Mouse (Mus musculus) MEL (cell line): ENCODE measurements around the gene St6galnac5. TPM values are rescaled to one million over a fixed set of nuclear protein-coding genes. Genes with fewer than 3 reads are reported as not detected.

ENCODE experiments used
- DNase-seq: peaks from one replicate; pipeline ENCODE4 v3.0.0; 2011; ENCODE audit warnings: low read depth, low spot score
- H3K27ac ChIP-seq: 2 replicates; pipeline ENCODE4 v1.5.1; 2012; ENCODE audit warnings: low read depth, mild to moderate bottlenecking, control low read depth, low read length, moderate library complexity; ENCODE audit not compliant: control insufficient read depth
- H3K27me3 ChIP-seq, 2 experiments: fragments of 150-350 bp in 1 of 2; sonication (generic) in 1 of 2; 2 replicates each; pipeline ENCODE4 v1.6.1; 2012; ENCODE audit warnings: low read length in 2 of 2, mild to moderate bottlenecking in 2 of 2, improper control_type of control experiment in 1 of 2, moderate library complexity in 1 of 2; ENCODE audit not compliant: insufficient read depth in 2 of 2, control insufficient read depth in 1 of 2
- H3K36me3 ChIP-seq, 2 experiments: 2 replicates each; pipeline ENCODE4 v1.6.1; 2012 to 2014; ENCODE audit warnings: low read length in 2 of 2, improper control_type of control experiment in 1 of 2, inconsistent platforms in 1 of 2, mild to moderate bottlenecking in 1 of 2; ENCODE audit not compliant: insufficient read depth in 2 of 2, control insufficient read depth in 1 of 2
- H3K4me1 ChIP-seq, 2 experiments: fragments of 150-350 bp in 1 of 2; sonication (generic) in 1 of 2; 2 replicates each; pipeline ENCODE4 v1.6.1; 2012; ENCODE audit warnings: low read length in 2 of 2, improper control_type of control experiment in 1 of 2, mild to moderate bottlenecking in 1 of 2; ENCODE audit not compliant: insufficient read depth in 2 of 2, control insufficient read depth in 1 of 2
- H3K4me3 ChIP-seq, 2 experiments: fragments of 150-350 bp in 1 of 2; sonication (generic) in 1 of 2; 2 replicates each; pipeline ENCODE4 v1.5.1; 2012; ENCODE audit warnings: low read depth in 2 of 2, low read length in 2 of 2, mild to moderate bottlenecking in 2 of 2, moderate library complexity in 2 of 2, control low read depth in 1 of 2, improper control_type of control experiment in 1 of 2; ENCODE audit not compliant: control insufficient read depth in 1 of 2, insufficient read depth in 1 of 2
- H3K79me2 ChIP-seq: 2 replicates; pipeline ENCODE4 v1.6.1; 2012; ENCODE audit warnings: mild to moderate bottlenecking, low read length, moderate library complexity; ENCODE audit not compliant: control insufficient read depth, poor library complexity, insufficient read depth
- H3K9ac ChIP-seq: 2 replicates; pipeline ENCODE4 v1.6.1; 2012; ENCODE audit warnings: low read depth, mild to moderate bottlenecking, control low read depth, low read length, moderate library complexity; ENCODE audit not compliant: control insufficient read depth, poor library complexity, severe bottlenecking
- H3K9me3 ChIP-seq: fragments of 150-350 bp; sonication (generic); replicated peaks from 2 replicates; pipeline ENCODE4 v1.6.1; 2012; ENCODE audit warnings: mild to moderate bottlenecking, low read length, improper control_type of control experiment, moderate library complexity; ENCODE audit not compliant: insufficient read depth
- CHD1 ChIP-seq: IDR thresholded peaks from 2 replicates; pipeline ENCODE4 v1.6.1; 2012; ENCODE audit warnings: low read depth, mild to moderate bottlenecking, inconsistent platforms, low read length, improper control_type of control experiment
- CTCF ChIP-seq, 3 experiments: IDR thresholded peaks in 2 of 3; conservative IDR thresholded peaks in 1 of 3; 2 replicates each; pipeline ENCODE4 v1.5.1; 2011 to 2012; ENCODE audit warnings: low read length in 3 of 3, low read depth in 2 of 3, mild to moderate bottlenecking in 2 of 3, improper control_type of control experiment in 1 of 3, inconsistent platforms in 1 of 3, mixed read lengths in 1 of 3, moderate library complexity in 1 of 3; ENCODE audit not compliant: control insufficient read depth in 1 of 3, insufficient read depth in 1 of 3, poor library complexity in 1 of 3, severe bottlenecking in 1 of 3
- ELF1 ChIP-seq: IDR thresholded peaks from 2 replicates; pipeline ENCODE4 v1.6.1; 2014; ENCODE audit warnings: low read depth, mild to moderate bottlenecking, inconsistent platforms, low read length, improper control_type of control experiment, moderate library complexity
- EP300 ChIP-seq, 2 experiments: IDR thresholded peaks; 2 replicates each; pipeline ENCODE4 v1.6.1; 2011; ENCODE audit warnings: improper control_type of control experiment in 2 of 2, low read length in 2 of 2, low read depth in 1 of 2, mild to moderate bottlenecking in 1 of 2
- ETS1 ChIP-seq: IDR thresholded peaks from 2 replicates; pipeline ENCODE4 v1.6.1; 2012; ENCODE audit warnings: low read depth, mild to moderate bottlenecking, inconsistent platforms, low read length, improper control_type of control experiment, moderate library complexity
- GABPA ChIP-seq: IDR thresholded peaks from 2 replicates; pipeline ENCODE4 v1.6.1; 2012; ENCODE audit warnings: low read depth, mild to moderate bottlenecking, inconsistent platforms, low read length, improper control_type of control experiment, moderate library complexity
- HCFC1 ChIP-seq: IDR thresholded peaks from 2 replicates; pipeline ENCODE4 v1.6.1; 2012; ENCODE audit warnings: low read depth, mild to moderate bottlenecking, inconsistent platforms, low read length, improper control_type of control experiment, moderate library complexity
- KAT2A ChIP-seq: conservative IDR thresholded peaks from 2 replicates; pipeline ENCODE4 v1.6.1; 2012; ENCODE audit warnings: low read depth, low read length, improper control_type of control experiment, inconsistent platforms
- MAFK ChIP-seq: IDR thresholded peaks from 2 replicates; pipeline ENCODE4 v1.6.1; 2011; ENCODE audit warnings: low read depth, mild to moderate bottlenecking, low read length, improper control_type of control experiment, borderline replicate concordance
- MEF2A ChIP-seq: IDR thresholded peaks from 2 replicates; pipeline ENCODE4 v1.6.1; 2014; ENCODE audit warnings: low read depth, mild to moderate bottlenecking, inconsistent platforms, low read length, improper control_type of control experiment; ENCODE audit not compliant: poor library complexity, insufficient replicate concordance, severe bottlenecking; ENCODE audit errors: extremely low read depth
- MYB ChIP-seq: IDR thresholded peaks from 2 replicates; pipeline ENCODE4 v1.6.1; 2011; ENCODE audit warnings: mild to moderate bottlenecking, low read depth, low read length, improper control_type of control experiment
- MYC ChIP-seq: IDR thresholded peaks from 2 replicates; pipeline ENCODE4 v1.6.1; 2011; ENCODE audit warnings: low read depth, mild to moderate bottlenecking, low read length, improper control_type of control experiment, moderate library complexity
- NELFE ChIP-seq: IDR thresholded peaks from 2 replicates; pipeline ENCODE4 v1.6.1; 2011; ENCODE audit warnings: low read depth, low read length, improper control_type of control experiment
- NRF1 ChIP-seq: IDR thresholded peaks from 2 replicates; pipeline ENCODE4 v1.6.1; 2014; ENCODE audit warnings: low read depth, mild to moderate bottlenecking, inconsistent platforms, low read length, improper control_type of control experiment, moderate library complexity; ENCODE audit not compliant: poor library complexity, insufficient read depth, severe bottlenecking
- POLR2A ChIP-seq, 2 experiments: IDR thresholded peaks; 2 replicates each; pipeline ENCODE4 v1.6.1; 2011 to 2012; ENCODE audit warnings: low read length in 2 of 2, mild to moderate bottlenecking in 2 of 2, control low read depth in 1 of 2, improper control_type of control experiment in 1 of 2, low read depth in 1 of 2, moderate library complexity in 1 of 2; ENCODE audit not compliant: control insufficient read depth in 1 of 2, insufficient read depth in 1 of 2, poor library complexity in 1 of 2
- POLR2AphosphoS5 ChIP-seq: IDR thresholded peaks from 2 replicates; pipeline ENCODE4 v1.6.1; 2012; ENCODE audit warnings: low read depth, borderline replicate concordance, mild to moderate bottlenecking, inconsistent platforms, low read length, moderate library complexity, mixed read lengths
- RCOR1 ChIP-seq: IDR thresholded peaks from 2 replicates; pipeline ENCODE4 v1.6.1; 2012; ENCODE audit warnings: low read depth, mild to moderate bottlenecking, inconsistent platforms, low read length, improper control_type of control experiment
- SIN3A ChIP-seq: IDR thresholded peaks from 2 replicates; pipeline ENCODE4 v1.6.1; 2012; ENCODE audit warnings: low read length, improper control_type of control experiment, inconsistent platforms
- TAL1 ChIP-seq: IDR thresholded peaks from 2 replicates; pipeline ENCODE4 v1.6.1; 2012; ENCODE audit warnings: mild to moderate bottlenecking, inconsistent platforms, low read length, moderate library complexity, mixed read lengths
- UBTF ChIP-seq: IDR thresholded peaks from 2 replicates; pipeline ENCODE4 v1.6.1; 2012; ENCODE audit warnings: low read depth, mild to moderate bottlenecking, inconsistent platforms, low read length, improper control_type of control experiment, moderate library complexity, borderline replicate concordance; ENCODE audit not compliant: insufficient read depth
- USF1 ChIP-seq: IDR thresholded peaks from 2 replicates; pipeline ENCODE4 v1.6.1; 2014; ENCODE audit warnings: low read depth, mild to moderate bottlenecking, inconsistent platforms, low read length, improper control_type of control experiment, moderate library complexity
- ZC3H11A ChIP-seq: IDR thresholded peaks from 2 replicates; pipeline ENCODE4 v1.6.1; 2012; ENCODE audit warnings: low read depth, mild to moderate bottlenecking, inconsistent platforms, low read length, improper control_type of control experiment
- ZMIZ1 ChIP-seq: IDR thresholded peaks from 2 replicates; pipeline ENCODE4 v1.6.1; 2012; ENCODE audit warnings: low read depth, mild to moderate bottlenecking, inconsistent platforms, low read length, improper control_type of control experiment, moderate library complexity
- polyA plus RNA-seq, 2 experiments: library from polyadenylated mRNA; stranded (reverse) in 1 of 2; unstranded in 1 of 2; fragments of >175 nt in 1 of 2; fragments of >200 nt in 1 of 2; gene quantifications; 2 replicates each; pipeline versions ENCODE4 v1.2.1 to v1.2.4; 2012; ENCODE audit warnings: low replicate concordance in 2 of 2, low read depth in 1 of 2; ENCODE audit not compliant: insufficient read length in 2 of 2, insufficient read depth in 1 of 2, missing spikeins in 1 of 2
- total RNA-seq: library from RNA; depleted of rRNA; stranded (reverse); fragments of 300-350 nt; gene quantifications from 2 replicates; pipeline ENCODE4 v1.2.3, GENCODE M21; 2012

The St6galnac5 gene
- total and polyA plus RNA-seq, 3 experiments, result not detected

GRCm38 (mm10) chr3:152866035-152866965 lies 115.7 kb downstream of the St6galnac5 start:
- no peaks in the 10 kb centered on the region for H3K36me3 ChIP-seq
- no peak for DNase-seq
- TF ChIP-seq CTCF (IDR thresholded peaks at IDR 0.05 in 2 of 3, conservative IDR thresholded peaks at IDR 0.05 in 1 of 3; ENCODE audit: control insufficient read depth in 1 of 3, insufficient read depth in 1 of 3, low read depth in 2 of 3, low read length in 3 of 3, poor library complexity in 1 of 3, severe bottlenecking in 1 of 3), result no peak
- TF ChIP-seq HCFC1, result no peak
- no peak for TF ChIP-seq RCOR1
- TF ChIP-seq MAFK, result no peak
- no peak for TF ChIP-seq ZC3H11A
- no peak for TF ChIP-seq ETS1
- no peak for TF ChIP-seq POLR2A (IDR thresholded peaks at IDR 0.05; ENCODE audit: control insufficient read depth in 1 of 2, insufficient read depth in 1 of 2, low read depth in 1 of 2, low read length in 2 of 2, poor library complexity in 1 of 2)
- TF ChIP-seq UBTF, result no peak
- no peak for TF ChIP-seq ELF1
- TF ChIP-seq NRF1, result no peak
- no peak for TF ChIP-seq TAL1
- no peak for TF ChIP-seq EP300 (IDR thresholded peaks at IDR 0.05; ENCODE audit: low read depth in 1 of 2, low read length in 2 of 2)
- TF ChIP-seq KAT2A, result no peak
- TF ChIP-seq USF1, result no peak
- H3K4me3 ChIP-seq, result no peak overlapping the region
- H3K27ac ChIP-seq, result no peak overlapping the region
- H3K79me2 ChIP-seq, result no peaks in the 10 kb centered on the region
- peaks cover 9 to 10% of the 10 kb centered on the region in 2 experiments for H3K27me3 ChIP-seq
- H3K9me3 ChIP-seq, result no peaks in the 10 kb centered on the region
- H3K9ac ChIP-seq, result no peak overlapping the region
- no peaks in the 10 kb centered on the region for H3K4me1 ChIP-seq

- H3K36me3 ChIP-seq, result no peaks in the 10 kb centered on the region
- H3K79me2 ChIP-seq, result no peaks in the 10 kb centered on the region
- H3K27ac ChIP-seq, result no peak overlapping the region
- TF ChIP-seq EP300 (IDR thresholded peaks at IDR 0.05; ENCODE audit: low read depth in 1 of 2, low read length in 2 of 2) (no peak), MYB (no peak), NELFE (no peak), MYC (no peak), ZMIZ1 (no peak), MEF2A (no peak), GABPA (no peak), MAFK (no peak), POLR2AphosphoS5 (no peak), SIN3A (no peak), CHD1 (no peak)
- no peaks in the 10 kb centered on the region for H3K9me3 ChIP-seq
- H3K9ac ChIP-seq, result no peak overlapping the region
- no peaks in the 10 kb centered on the region for H3K4me1 ChIP-seq
- no peak overlapping the region for H3K4me3 ChIP-seq
- H3K27me3 ChIP-seq, result peaks cover 2 to 10% of the 10 kb centered on the region in 2 experiments; a peak in 3 of 4 replicates
- no peak for DNase-seq
Measured at GRCm38 (mm10) chr3:152861978-152862377, 120.1 kb downstream of the St6galnac5 start.
